Mouse (Mus musculus) embryonic facial prominence, embryonic 10.5 days (tissue): ENCODE results near the gene Evx2. TPM values are rescaled to one million over a fixed set of nuclear protein-coding genes. Genes with fewer than 3 reads are reported as not detected.

ENCODE experiments used
- DNase-seq: peaks from one replicate; pipeline ENCODE4 v3.0.0-alpha.2; 2017; ENCODE audit warnings: low spot score
- H3K27ac ChIP-seq: fragments of 300-500 bp; sonication (generic); replicated peaks from 2 replicates; pipeline ENCODE4 v1.5.1; 2016; ENCODE audit warnings: mild to moderate bottlenecking
- H3K27me3 ChIP-seq: fragments of 300-500 bp; sonication (generic); replicated peaks from 2 replicates; pipeline ENCODE4 v1.6.1; 2016; ENCODE audit warnings: low read depth, mild to moderate bottlenecking; ENCODE audit not compliant: poor library complexity, severe bottlenecking
- H3K36me3 ChIP-seq: fragments of 300-500 bp; sonication (generic); replicated peaks from 2 replicates; pipeline ENCODE4 v1.6.1; 2016; ENCODE audit warnings: mild to moderate bottlenecking, moderate library complexity
- H3K4me1 ChIP-seq: fragments of 300-500 bp; sonication (generic); 2 replicates; pipeline ENCODE4 v1.6.1; 2016
- H3K4me3 ChIP-seq: fragments of 300-500 bp; sonication (generic); 2 replicates; pipeline ENCODE4 v1.5.1; 2016; ENCODE audit warnings: mild to moderate bottlenecking, moderate library complexity
- H3K9me3 ChIP-seq: fragments of 300-500 bp; sonication (generic); 2 replicates; pipeline ENCODE4 v1.6.1; 2016; ENCODE audit warnings: mild to moderate bottlenecking
- WGBS: fragments of 180-500 bp; shearing (Covaris S2); methylation state at CpG from one replicate; pipeline ENCODE4 v1.1.7; 2016; 5-methylcytosine and 5-hydroxymethylcytosine counted together
- polyA plus RNA-seq: library from polyadenylated mRNA; unstranded; fragments of >200 nt; fragmentation: Nextera tagmentation; extraction: Ambion mirVana; gene quantifications from 2 replicates; pipeline ENCODE4 v1.2.1, GENCODE M21; 2016

Evx2 gene
- polyA plus RNA-seq, 1 experiment from 2014 or later, result 0.05 TPM

DNA sequence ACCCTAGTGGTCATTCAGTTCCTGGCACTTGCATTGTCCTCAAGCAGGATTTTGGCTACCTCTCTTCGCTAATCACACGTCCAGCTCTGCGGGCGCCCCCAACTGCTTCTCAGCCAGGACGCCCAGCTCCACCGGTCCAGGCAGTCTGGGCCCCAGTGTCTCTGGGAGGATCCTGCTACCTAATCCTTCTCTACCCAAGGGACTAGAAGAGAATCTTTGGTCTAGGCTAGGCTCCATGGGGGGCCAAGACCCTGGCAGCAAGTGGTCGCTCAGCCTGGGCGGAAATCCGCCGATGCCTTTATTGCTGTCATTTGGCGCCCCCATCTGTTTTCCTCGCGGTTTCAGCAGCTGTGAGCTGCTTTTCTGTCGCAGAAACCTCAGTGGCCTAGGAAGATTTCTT, 2.3 kb upstream of the Evx2 start:
- Histone ChIP-seq H3K4me3 (peak overlapping the region; percentile 32; the same call in 1 of the 2 replicates), H3K36me3 (no peaks in the 10 kb centered on the region), H3K4me1 (peaks cover 14% of the 10 kb centered on the region), H3K9me3 (no peaks in the 10 kb centered on the region), H3K27me3 (peaks cover 100% of the 10 kb centered on the region), H3K27ac (no peak overlapping the region)
- 0% methylated on average over 14 of the region's 14 CpGs for WGBS
- DNase-seq, result peak; percentile 83

DNA sequence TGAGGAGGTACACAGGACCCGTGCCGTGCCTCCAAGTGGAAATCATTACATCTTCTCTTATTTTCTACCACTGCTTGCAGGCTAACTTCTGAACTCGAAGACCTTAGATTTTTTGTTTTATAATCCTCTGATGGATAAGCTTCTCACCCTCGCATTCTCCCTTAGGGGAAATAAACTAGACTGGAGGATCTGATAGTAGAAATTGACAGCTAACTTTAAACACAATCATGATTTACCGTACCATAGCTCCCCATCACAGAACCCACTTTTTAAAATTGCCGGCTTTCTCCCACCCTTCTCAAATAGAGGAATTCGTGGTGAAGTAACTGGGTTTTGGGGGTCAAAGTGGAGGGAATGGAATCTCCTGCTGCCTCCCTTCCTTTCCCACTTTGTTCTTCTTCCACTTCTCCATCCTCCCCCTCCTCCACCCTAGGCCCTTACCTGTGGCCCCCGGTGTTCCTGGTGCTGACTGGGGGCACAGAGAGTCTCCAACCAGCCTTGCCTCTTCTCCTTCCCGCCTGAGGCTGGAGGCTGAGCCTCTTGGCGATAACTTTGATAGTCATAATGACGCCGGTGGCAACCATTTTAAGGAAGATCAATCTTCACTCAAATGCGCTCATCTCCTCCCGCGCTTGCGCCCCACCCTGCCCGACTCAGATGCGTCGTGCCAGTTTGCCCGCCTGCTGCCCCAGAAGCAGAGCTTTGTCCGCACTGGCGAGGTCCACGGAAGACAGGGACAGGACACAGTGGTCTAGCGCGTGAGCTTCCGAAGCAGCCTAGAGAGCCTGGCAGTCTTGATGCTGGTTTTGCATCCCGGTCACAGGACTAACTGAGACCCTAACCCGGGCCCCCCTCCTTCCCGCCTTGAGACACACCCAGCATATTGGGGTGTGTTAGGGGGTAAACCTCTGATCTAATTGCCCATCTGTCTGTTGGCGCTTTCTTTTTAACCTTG, 1.3 kb upstream of the Evx2 start:
- peaks cover 19% of the 10 kb centered on the region for H3K4me1 ChIP-seq
- 4% methylated on average over 30 of the region's 30 CpGs for WGBS
- no peak overlapping the region for H3K4me3 ChIP-seq
- H3K27me3 ChIP-seq, result peaks cover 100% of the 10 kb centered on the region
- DNase-seq, result peak; percentile 47
- no peaks in the 10 kb centered on the region for H3K36me3 ChIP-seq
- no peaks in the 10 kb centered on the region for H3K9me3 ChIP-seq
- H3K27ac ChIP-seq, result no peak overlapping the region

DNA sequence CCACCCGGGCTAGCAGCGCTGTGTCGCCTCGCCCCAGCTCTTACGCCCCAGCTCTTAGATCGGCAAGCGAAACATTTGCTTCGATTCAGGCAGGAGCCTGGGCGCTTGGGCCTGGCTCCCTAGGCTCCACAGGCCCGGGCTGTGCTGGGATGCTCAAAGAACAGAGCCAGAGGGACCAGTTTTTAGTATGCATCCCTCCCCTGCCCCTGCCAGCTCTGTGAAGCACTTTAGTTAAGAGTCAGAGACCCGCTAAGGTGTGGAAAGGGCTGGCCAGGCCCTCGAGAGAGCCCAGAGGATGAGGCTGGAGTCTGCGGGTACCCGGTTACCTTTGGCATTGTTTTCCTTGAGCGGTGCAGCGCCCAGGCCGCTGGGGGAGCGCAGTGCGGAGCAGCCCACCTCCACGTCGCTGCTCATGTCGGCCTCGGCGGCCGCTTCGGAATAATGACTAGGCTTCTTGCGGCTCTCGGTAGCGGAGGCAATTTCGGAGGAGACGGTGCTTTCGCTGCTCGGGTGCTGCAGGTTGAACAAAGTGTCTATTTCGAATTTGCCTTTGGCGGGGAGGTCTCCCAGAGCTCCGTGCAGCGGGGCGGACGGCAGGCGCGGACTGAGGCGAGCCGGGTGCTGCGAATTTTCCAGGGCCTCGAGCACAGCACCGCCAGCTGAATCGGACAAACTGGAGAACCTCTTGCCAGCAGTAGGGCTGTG, 538 bp downstream of the Evx2 start:
- no peak overlapping the region for H3K4me3 ChIP-seq
- peaks cover 23% of the 10 kb centered on the region for H3K4me1 ChIP-seq
- H3K36me3 ChIP-seq, result no peaks in the 10 kb centered on the region
- peak; percentile 69 for DNase-seq
- no peak overlapping the region for H3K27ac ChIP-seq
- under 1% methylated on average over 47 of the region's 47 CpGs for WGBS
- no peaks in the 10 kb centered on the region for H3K9me3 ChIP-seq
- H3K27me3 ChIP-seq, result peaks cover 100% of the 10 kb centered on the region

DNA sequence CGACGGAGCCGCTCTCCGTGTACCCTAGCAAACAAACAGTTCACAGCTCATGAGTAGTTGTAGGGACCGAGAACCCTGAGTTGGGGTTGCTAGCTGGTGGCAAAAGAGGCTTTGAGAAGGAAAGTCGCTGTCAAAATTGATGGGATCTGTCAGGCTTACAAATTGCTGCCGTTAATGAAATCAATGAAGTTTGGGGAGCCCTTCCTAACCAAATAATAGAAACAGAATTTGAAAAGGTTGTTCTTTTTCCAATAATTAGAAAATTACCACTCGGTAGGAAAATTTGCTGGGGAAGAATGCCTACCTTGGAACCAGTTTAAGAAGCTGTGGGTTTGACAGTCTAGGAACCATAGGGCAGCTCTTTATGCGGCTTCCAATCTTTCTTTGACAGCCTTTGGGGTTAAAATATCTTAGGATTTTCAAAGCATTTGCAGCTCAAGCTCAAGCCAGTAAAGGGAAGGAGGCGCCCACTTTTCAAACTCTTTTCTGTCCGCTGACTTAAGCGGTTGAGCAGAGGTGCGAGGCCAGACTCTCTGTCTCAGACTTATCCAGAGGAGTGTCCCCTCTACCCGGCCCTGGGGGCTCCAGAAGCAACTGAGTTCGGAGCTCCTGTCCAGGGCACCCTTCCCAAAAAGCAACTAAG, 1.2 kb downstream of the Evx2 start:
- no peaks in the 10 kb centered on the region for H3K9me3 ChIP-seq
- peaks cover 23% of the 10 kb centered on the region for H3K4me1 ChIP-seq
- peak overlapping the region; percentile 18; the same call in 1 of the 2 replicates for H3K4me3 ChIP-seq
- H3K27ac ChIP-seq, result no peak overlapping the region
- peaks cover 98% of the 10 kb centered on the region for H3K27me3 ChIP-seq
- WGBS, result 1% methylated on average over 15 of the region's 15 CpGs
- no peak for DNase-seq
- no peaks in the 10 kb centered on the region for H3K36me3 ChIP-seq

DNA sequence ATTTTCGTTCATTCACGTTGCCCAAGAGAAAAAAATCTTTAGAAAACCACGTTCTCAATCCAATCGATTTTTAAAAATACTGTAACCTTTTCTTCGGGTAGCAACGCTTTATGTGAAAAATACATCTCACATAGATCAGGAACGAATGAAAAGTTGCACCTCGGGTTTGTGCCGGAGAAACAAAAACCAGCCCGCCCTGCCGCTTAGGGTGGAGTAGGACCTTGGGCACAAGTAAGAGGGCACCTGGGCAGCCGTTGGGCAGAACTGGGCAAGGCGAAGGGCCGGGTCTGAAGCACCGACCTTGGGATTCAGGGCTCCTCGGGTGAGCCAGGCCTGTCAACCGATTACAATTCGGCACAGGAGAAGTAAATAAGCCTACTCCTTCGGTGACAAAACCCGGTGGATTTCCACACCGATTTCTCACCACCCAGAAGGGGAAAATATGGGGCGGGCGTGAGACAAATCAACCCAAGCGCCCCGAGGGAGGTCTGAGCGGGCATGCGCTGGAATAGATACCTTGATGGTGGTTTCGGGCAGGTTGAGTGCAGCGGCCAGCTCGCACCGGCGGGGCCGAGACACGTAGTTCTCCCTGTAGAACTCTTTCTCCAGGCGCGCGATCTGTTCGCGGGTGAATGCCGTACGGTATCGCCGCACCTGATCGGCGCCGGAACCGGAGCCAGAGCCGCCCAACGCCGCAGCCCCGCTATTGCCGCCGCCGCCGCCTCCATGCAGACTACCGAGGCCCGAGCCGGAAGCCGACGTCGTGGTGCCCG, 1.9 kb downstream of the Evx2 start:
- H3K4me3 ChIP-seq, result peak overlapping the region; percentile 18; the same call in 1 of the 2 replicates
- DNase-seq, result peak; percentile 73
- no peak overlapping the region for H3K27ac ChIP-seq
- peaks cover 98% of the 10 kb centered on the region for H3K27me3 ChIP-seq
- peaks cover 23% of the 10 kb centered on the region for H3K4me1 ChIP-seq
- WGBS, result 2% methylated on average over 62 of the region's 62 CpGs
- no peaks in the 10 kb centered on the region for H3K36me3 ChIP-seq
- H3K9me3 ChIP-seq, result no peaks in the 10 kb centered on the region

DNA sequence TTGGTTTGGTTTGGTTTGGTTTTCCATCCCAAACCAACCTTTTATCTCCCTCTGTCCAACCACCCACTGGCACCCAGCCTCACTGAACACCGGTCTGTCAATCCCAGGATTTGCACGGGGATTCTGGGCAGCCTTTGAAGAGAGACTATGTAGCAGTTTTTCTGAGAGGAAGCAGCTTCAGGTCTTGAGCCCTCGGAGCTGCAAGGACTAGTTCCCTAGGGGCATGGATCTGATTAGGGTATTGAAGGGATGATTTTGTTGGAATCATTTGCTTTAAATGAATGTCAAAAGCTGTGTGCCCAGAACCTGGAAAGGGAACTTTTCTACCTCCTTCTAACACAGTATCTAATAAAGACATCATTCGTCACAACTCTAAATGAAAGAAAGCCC, 2.7 kb downstream of the Evx2 start:
- H3K27ac ChIP-seq, result no peak overlapping the region
- H3K4me3 ChIP-seq, result no peak overlapping the region
- 5% methylated on average over 4 of the region's 4 CpGs for WGBS
- peaks cover 98% of the 10 kb centered on the region for H3K27me3 ChIP-seq
- H3K36me3 ChIP-seq, result no peaks in the 10 kb centered on the region
- H3K9me3 ChIP-seq, result no peaks in the 10 kb centered on the region
- H3K4me1 ChIP-seq, result peaks cover 21% of the 10 kb centered on the region
- no peak for DNase-seq

DNA sequence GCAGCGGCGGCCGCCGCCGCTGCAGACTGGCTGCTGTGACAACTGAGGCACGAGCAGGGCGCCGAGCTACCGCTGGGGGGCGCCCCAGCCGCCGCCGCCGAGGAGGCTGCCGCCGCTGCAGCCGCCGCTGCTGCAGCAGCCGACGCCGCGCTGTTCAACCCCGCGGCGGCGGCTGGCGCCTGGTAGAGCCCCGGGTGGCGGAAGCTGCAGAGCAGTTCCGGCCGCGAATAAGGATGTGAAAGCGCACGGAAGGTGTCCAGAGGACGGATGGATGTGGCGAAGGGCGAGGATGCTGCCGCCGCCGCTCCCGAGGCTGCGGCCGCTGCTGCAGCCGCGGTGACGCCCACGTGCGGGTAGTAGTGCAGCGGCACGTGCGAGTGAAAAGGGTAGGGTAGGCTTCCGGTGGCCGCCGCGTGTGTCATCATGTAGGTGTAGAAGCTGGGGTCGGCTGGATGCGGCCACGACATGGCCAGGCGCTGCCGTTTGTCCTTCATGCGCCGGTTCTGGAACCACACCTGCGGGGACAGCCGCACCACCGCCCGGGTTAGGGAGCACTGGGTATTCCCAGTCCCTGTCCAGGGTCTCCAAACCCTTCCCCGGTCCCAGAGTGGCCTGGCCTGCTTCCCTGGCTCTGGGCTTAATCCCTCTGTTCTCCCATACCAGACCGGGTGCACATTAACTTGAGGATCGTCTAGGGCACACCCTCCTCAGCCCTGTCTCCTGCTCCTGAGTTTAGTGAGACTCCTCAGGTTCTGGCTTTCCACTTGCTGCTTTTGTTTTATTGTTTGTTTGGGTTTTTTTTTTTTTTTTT, 3.3 kb downstream of the Evx2 start:
- Histone ChIP-seq H3K27me3 (peaks cover 98% of the 10 kb centered on the region), H3K4me1 (peaks cover 19% of the 10 kb centered on the region), H3K4me3 (peak overlapping the region; percentile 48), H3K27ac (no peak overlapping the region), H3K9me3 (no peaks in the 10 kb centered on the region), H3K36me3 (no peaks in the 10 kb centered on the region)
- 2% methylated on average over 69 of the region's 69 CpGs for WGBS
- DNase-seq, result peak; percentile 70

DNA sequence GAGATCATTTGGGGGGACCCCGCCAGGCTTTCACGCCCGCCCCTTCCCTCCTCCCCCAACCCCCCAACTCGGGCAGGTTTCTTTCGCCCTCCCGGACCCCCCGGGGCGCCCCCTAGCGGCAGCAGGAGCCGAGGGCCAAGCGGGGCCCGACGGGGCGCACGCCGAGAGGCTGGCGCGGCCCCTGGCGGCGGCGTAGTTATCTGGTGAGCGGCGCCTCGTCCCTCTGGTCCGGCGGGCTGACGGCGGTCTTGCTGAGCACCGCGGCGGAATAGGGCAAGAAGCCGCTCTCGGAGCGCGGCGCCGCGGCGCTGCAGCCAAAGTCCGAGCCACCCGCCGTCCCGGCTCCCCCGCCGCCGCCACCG, 4.0 kb downstream of the Evx2 start:
- Histone ChIP-seq H3K36me3 (no peaks in the 10 kb centered on the region), H3K4me1 (peaks cover 19% of the 10 kb centered on the region), H3K27ac (no peak overlapping the region), H3K27me3 (peaks cover 98% of the 10 kb centered on the region), H3K4me3 (peak overlapping the region; percentile 48), H3K9me3 (no peaks in the 10 kb centered on the region)
- under 1% methylated on average over 46 of the region's 47 CpGs for WGBS
- DNase-seq, result peak; percentile 60

DNA sequence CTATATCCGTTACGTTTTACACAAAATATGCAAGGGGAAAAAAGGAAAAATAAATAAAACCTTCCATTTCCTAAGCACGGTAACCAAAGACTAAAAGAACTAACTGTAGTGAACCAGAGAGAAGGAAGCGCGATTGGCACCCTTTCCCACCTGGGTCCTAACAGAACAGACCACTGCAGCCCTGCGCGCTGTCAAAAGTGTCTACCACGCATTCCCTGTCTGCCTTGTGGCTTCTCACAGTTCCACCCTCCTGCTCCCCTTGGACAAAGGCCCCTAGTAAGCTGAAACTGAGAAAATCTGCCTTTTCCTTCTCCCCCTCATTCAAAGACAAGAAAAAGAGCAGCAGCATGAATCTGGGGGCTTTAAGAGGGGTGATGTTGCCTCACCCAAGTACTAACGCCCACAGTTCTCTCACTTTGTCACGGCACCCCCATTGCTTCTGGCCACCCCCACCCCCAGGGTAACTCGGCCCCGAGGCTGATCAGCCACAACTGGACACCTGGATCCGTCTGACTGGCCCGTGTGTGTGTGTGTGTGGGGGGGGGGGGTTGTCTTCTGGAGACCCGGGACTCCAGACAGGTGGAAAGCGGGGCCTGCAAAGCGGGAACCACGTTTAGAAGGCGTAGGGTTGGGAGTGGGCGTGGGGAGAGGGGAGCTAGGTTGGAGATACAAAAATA, 4.5 kb downstream of the Evx2 start:
- Histone ChIP-seq H3K4me1 (peaks cover 19% of the 10 kb centered on the region), H3K27me3 (peaks cover 98% of the 10 kb centered on the region), H3K4me3 (no peak overlapping the region), H3K27ac (no peak overlapping the region), H3K9me3 (no peaks in the 10 kb centered on the region), H3K36me3 (no peaks in the 10 kb centered on the region)
- 3% methylated on average over 20 of the region's 20 CpGs for WGBS
- DNase-seq, result no peak

DNA sequence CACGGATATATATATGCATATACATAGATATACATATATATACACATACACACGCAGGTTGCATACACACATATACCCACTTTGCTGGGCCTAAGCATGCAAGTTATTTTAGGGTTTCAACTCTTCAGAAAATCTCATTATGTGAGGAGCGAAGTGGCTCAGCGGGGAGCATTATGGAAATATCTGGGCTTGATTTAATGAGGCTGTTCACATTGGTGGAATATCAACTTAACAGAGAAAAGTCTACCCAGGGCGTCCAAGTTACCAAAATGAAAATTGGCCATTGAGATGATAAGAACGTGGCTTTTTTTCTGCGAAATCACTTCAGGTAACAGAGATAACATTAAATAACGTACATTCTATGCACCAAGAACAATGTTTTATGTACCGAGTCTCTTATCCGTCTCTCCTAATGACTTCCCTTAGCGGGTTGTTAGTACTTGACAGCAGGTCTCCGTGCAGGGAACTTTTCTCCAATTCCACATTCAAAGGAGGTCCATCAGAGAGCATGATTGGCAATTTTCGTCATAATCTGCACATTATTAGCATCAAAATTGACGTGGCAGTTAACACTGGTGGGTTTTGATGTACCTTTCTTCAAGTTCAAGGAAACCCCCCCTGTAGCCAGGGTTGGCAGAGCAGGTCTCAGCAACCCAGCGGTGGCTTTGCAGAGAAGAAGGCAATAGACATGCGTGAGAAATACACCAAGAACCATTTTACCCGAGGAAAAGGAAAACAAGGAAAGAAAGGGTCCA, 5.4 kb downstream of the Evx2 start:
- H3K4me3 ChIP-seq, result no peak overlapping the region
- no peaks in the 10 kb centered on the region for H3K9me3 ChIP-seq
- no peak overlapping the region for H3K27ac ChIP-seq
- WGBS, result 13% methylated on average over 17 of the region's 17 CpGs
- H3K36me3 ChIP-seq, result no peaks in the 10 kb centered on the region
- peaks cover 18% of the 10 kb centered on the region for H3K4me1 ChIP-seq
- H3K27me3 ChIP-seq, result peaks cover 98% of the 10 kb centered on the region
- no peak for DNase-seq

DNA sequence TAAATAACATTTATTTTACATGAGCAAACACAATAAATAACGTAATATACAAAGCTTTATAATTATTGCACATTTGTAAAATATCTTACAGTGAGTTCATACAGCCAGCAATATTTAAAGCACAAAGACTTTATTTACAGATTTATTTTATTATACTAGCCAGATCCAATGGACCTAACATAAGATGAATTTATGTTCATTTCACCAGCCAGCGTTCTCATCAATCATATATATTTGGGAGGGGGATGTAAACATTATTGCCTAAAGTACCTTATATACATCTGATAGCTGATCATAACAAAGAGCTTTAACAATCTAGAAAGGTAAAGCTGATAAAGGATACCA, 6.4 kb downstream of the Evx2 start:
- peaks cover 13% of the 10 kb centered on the region for H3K4me1 ChIP-seq
- H3K9me3 ChIP-seq, result no peaks in the 10 kb centered on the region
- no peak for DNase-seq
- 38% methylated on average over 2 of the region's 2 CpGs for WGBS
- H3K27ac ChIP-seq, result no peak overlapping the region
- H3K36me3 ChIP-seq, result no peaks in the 10 kb centered on the region
- H3K27me3 ChIP-seq, result peaks cover 98% of the 10 kb centered on the region
- no peak overlapping the region for H3K4me3 ChIP-seq
